Mouse (Mus musculus) neural tube, embryonic 15.5 days (tissue): ENCODE measurements around the gene Cflar. TPM values are rescaled to one million over a fixed set of nuclear protein-coding genes. Genes with fewer than 3 reads are reported as not detected.
"Not testable (repeated sequence)": the region's sequence is repeated elsewhere in the genome, so short reads cannot be mapped to it uniquely, and the experiment has no call there.

Source experiments
- ATAC-seq: fragments of 200-750 bp; cut with Nextera tagmentation; 2 replicates; pipeline ENCODE4 v1.8.0; 2017; ENCODE audit warnings: mild to moderate bottlenecking, moderate TSS enrichment, moderate library complexity; ENCODE audit not compliant: low FRiP score
- H3K27ac ChIP-seq: fragments of 300-500 bp; sonication (generic); replicated peaks from 2 replicates; pipeline ENCODE4 v1.5.1; 2015; ENCODE audit warnings: mild to moderate bottlenecking, inconsistent platforms
- H3K27me3 ChIP-seq: fragments of 300-500 bp; sonication (generic); replicated peaks from 2 replicates; pipeline ENCODE4 v1.6.1; 2015; ENCODE audit warnings: inconsistent platforms
- H3K36me3 ChIP-seq: fragments of 300-500 bp; sonication (generic); 2 replicates; pipeline ENCODE4 v1.6.1; 2015; ENCODE audit warnings: inconsistent platforms
- H3K4me1 ChIP-seq: fragments of 300-500 bp; sonication (generic); 2 replicates; pipeline ENCODE4 v1.6.1; 2015; ENCODE audit warnings: inconsistent platforms
- H3K4me2 ChIP-seq: fragments of 300-500 bp; sonication (generic); 2 replicates; pipeline ENCODE4 v1.6.1; 2015; ENCODE audit warnings: inconsistent platforms, mild to moderate bottlenecking, moderate library complexity
- H3K4me3 ChIP-seq: fragments of 300-500 bp; sonication (generic); replicated peaks from 2 replicates; pipeline ENCODE4 v1.5.1; 2015; ENCODE audit warnings: mild to moderate bottlenecking, inconsistent platforms
- H3K9ac ChIP-seq: fragments of 300-500 bp; sonication (generic); replicated peaks from 2 replicates; pipeline ENCODE4 v1.6.1; 2015; ENCODE audit warnings: mild to moderate bottlenecking, inconsistent platforms
- H3K9me3 ChIP-seq: fragments of 300-500 bp; sonication (generic); replicated peaks from 2 replicates; pipeline ENCODE4 v1.6.1; 2016; ENCODE audit warnings: inconsistent platforms
- WGBS: fragments of 180-500 bp; shearing (Covaris S2); methylation state at CpG from one replicate; pipeline ENCODE4 v1.1.7; 2015; ENCODE audit warnings: mixed read lengths; 5-methylcytosine and 5-hydroxymethylcytosine counted together
- polyA plus RNA-seq: library from polyadenylated mRNA; unstranded; fragments of >200 nt; fragmentation: Nextera tagmentation; extraction: Ambion mirVana; gene quantifications from 2 replicates; pipeline ENCODE4 v1.2.1, GENCODE M21; 2015

The Cflar gene
- polyA plus RNA-seq, 1 experiment from 2014 or later = 15.3 TPM

DNA sequence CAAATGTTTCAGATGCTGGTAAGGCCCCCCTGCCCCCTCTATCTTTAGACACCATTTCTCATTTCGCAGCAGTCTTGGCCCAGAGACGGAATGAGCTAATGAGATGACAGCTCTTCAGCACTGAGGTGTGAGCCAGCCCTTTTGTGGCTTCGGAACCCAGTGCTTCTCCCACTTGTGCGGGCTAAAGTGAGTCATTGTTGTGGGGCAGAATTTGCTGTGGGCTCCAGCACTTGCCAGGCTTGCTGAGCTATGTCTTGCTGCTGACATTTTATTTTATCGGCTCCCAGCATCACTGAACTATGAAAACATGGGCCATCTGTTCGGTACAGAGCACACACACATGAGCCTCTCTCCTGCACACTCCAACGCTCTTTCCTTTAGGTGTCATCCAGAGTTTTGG lies 28.2 kb downstream of the Cflar start:
- Histone ChIP-seq H3K27me3 (no peaks in the 10 kb centered on the region), H3K27ac (no peak overlapping the region), H3K4me2 (no peak overlapping the region), H3K9me3 (no peaks in the 10 kb centered on the region), H3K9ac (no peak overlapping the region), H3K4me3 (no peak overlapping the region), H3K36me3 (peaks cover 18% of the 10 kb centered on the region), H3K4me1 (no peaks in the 10 kb centered on the region)
- 90% methylated on average over 7 of the region's 7 CpGs for WGBS
- no peak for ATAC-seq

DNA sequence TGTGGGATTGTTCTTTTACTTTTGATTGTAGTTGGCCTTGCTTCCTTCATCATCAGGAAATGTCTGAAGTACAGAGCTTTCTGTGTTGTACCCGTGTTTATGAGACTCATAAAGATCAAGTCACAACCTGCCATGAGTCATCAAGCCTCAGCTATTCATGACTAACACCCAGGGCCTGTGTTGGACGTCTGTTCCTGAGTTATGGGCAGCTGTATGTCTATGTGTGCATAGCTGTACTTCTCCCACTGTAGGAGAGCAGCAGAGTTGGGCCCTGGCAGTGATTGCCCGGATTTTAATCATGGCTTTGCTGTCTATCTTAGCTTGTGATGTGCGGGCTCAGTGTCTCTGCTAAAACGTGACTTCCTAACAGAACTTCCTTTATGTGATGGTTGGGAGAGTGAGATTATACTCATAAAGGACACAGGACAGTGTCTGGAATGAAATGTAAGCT lies 31.3 kb downstream of the Cflar start:
- peaks cover 18% of the 10 kb centered on the region for H3K36me3 ChIP-seq
- no peak for ATAC-seq

DNA sequence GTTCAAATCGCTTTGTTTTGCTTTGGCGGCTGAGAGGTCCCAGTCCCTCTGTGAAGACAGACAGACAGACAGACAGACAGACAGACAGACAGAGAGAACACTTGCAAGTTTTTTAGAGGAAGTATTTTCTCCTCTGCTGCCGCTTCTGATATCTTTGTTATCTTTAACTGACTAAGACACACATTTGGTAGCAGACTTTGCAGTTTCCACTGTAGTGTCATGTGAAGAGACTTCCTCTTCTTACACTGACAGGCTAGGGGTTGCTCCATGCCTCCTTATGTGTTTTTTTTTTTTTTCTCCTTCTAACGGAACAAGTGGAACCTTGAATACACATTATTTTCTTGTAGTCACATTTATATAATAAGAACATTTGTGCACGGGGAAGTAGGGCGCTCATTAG lies 31.9 kb downstream of the Cflar start:
- Histone ChIP-seq H3K4me2 (no peak overlapping the region), H3K36me3 (peaks cover 18% of the 10 kb centered on the region), H3K9me3 (no peaks in the 10 kb centered on the region), H3K4me1 (no peaks in the 10 kb centered on the region), H3K4me3 (no peak overlapping the region), H3K27ac (no peak overlapping the region), H3K27me3 (no peaks in the 10 kb centered on the region), H3K9ac (no peak overlapping the region)
- ATAC-seq = no peak
- 90% methylated on average over 6 of the region's 6 CpGs for WGBS

More for the DNA sequence above, 31.3 kb downstream of the Cflar start:
- Histone ChIP-seq H3K4me3 (no peak overlapping the region), H3K9ac (no peak overlapping the region), H3K27me3 (no peaks in the 10 kb centered on the region), H3K4me2 (no peak overlapping the region), H3K9me3 (no peaks in the 10 kb centered on the region), H3K4me1 (no peaks in the 10 kb centered on the region), H3K27ac (no peak overlapping the region)
- WGBS = 77% methylated on average over 5 of the region's 5 CpGs

DNA sequence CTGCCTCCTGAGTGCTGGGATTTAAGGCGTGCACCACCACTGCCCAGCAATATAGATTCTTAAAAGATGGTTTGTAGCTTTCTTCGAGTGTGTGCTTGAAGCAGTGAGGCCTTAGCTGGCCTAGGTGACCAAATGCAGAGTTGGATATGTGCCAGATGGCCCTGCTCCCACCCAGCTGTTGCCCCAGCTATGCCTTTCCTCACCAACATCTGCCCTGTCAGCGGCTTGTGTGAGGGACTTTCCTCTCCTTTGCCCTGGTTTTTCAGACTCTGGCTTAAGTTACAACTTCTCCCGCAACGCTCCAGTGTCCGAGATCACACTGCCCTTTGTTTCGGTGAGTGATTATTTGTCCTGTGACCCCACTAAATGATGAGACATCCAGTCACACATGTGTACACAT lies 33.3 kb downstream of the Cflar start:
- peaks cover 18% of the 10 kb centered on the region for H3K36me3 ChIP-seq
- 91% methylated on average over 7 of the region's 7 CpGs for WGBS
- ATAC-seq = no peak
- H3K27ac ChIP-seq = no peak overlapping the region
- H3K9ac ChIP-seq = no peak overlapping the region
- no peaks in the 10 kb centered on the region for H3K4me1 ChIP-seq
- no peak overlapping the region for H3K4me3 ChIP-seq
- H3K4me2 ChIP-seq = no peak overlapping the region
- H3K9me3 ChIP-seq = no peaks in the 10 kb centered on the region
- no peaks in the 10 kb centered on the region for H3K27me3 ChIP-seq

DNA sequence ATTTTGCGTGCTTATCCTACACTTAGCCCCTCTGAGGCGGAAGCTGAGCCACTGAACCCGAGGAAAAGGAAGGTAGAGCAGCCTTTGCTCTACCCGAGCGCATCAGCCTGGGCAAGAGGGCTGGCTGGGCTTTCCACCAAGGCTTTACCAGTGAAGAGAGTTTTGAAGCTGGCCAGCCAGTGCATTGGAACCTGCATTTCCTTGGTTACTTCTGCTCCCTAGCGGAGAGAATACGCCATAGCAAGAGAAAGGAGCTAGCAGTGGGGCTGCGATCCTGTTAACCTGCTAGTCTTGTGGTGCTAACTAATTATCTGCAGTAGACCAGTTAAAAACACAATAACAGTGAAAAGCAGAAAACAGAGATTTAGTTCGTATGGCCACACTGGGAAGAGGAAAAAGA lies 35.6 kb downstream of the Cflar start:
- no peak overlapping the region for H3K4me3 ChIP-seq
- H3K27me3 ChIP-seq = no peaks in the 10 kb centered on the region
- H3K27ac ChIP-seq = no peak overlapping the region
- H3K4me2 ChIP-seq = no peak overlapping the region
- no peaks in the 10 kb centered on the region for H3K4me1 ChIP-seq
- no peak for ATAC-seq
- H3K9ac ChIP-seq = no peak overlapping the region
- no peaks in the 10 kb centered on the region for H3K9me3 ChIP-seq
- 0 out of 2 replicates have a peak, but pooled peaks cover 3% of the 10 kb centered on the region for H3K36me3 ChIP-seq
- 81% methylated on average over 9 of the region's 9 CpGs for WGBS

DNA sequence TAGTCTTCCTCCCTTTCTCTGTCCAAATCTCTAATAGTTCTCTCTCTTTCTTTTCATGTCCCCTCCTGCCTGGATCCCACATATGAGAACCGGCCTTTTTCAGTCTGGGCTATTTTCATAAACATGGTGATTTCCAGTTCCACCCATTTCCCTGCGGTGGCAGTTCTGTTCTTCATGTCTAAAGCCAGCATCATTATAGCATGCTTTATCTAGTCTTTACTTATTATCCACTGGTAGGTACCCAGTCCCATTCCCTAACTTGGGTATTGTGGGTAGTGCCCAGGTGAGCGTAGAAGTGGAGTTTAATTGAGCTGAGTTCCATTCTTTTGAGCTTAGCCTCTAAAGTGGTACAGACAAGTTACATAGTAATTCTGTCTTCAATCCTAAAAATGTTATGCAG lies 48.1 kb downstream of the Cflar start:
- no peak overlapping the region for H3K9ac ChIP-seq
- 97% methylated on average over 3 of the region's 3 CpGs for WGBS
- no peaks in the 10 kb centered on the region for H3K4me1 ChIP-seq
- H3K27me3 ChIP-seq = no peaks in the 10 kb centered on the region
- no peak overlapping the region for H3K27ac ChIP-seq
- no peak overlapping the region for H3K4me3 ChIP-seq
- no peak overlapping the region for H3K4me2 ChIP-seq
- no peaks in the 10 kb centered on the region for H3K9me3 ChIP-seq
- ATAC-seq = no peak
- H3K36me3 ChIP-seq = 0 out of 2 replicates have a peak, but pooled peaks cover 4% of the 10 kb centered on the region

DNA sequence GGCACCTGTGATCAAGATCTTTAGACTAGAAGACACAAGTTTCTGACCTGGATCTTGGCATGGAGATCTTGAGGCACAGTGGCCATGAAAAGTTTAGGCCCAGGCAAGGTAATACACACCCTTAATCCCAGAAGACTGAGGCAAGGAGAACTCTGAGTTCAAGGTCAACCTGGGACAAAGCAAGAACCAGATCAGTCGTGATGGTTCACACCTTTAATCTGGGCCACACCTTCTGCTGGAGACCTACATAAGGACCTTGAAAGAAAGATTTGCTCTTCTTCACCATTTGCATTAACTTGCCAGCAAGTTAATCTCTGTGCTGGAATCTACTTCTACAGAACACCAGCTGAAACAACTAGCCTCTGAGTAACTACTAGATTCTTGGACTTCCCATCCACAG lies 49.3 kb downstream of the Cflar start:
- H3K36me3 ChIP-seq = no peaks in the 10 kb centered on the region
- WGBS = 86% methylated on average over 1 of the region's 1 CpGs
- no peak for ATAC-seq
- H3K27ac ChIP-seq = no peak overlapping the region
- no peak overlapping the region for H3K4me2 ChIP-seq
- no peak overlapping the region for H3K9ac ChIP-seq
- H3K4me1 ChIP-seq = no peaks in the 10 kb centered on the region
- H3K4me3 ChIP-seq = no peak overlapping the region
- H3K27me3 ChIP-seq = no peaks in the 10 kb centered on the region
- no peaks in the 10 kb centered on the region for H3K9me3 ChIP-seq

DNA sequence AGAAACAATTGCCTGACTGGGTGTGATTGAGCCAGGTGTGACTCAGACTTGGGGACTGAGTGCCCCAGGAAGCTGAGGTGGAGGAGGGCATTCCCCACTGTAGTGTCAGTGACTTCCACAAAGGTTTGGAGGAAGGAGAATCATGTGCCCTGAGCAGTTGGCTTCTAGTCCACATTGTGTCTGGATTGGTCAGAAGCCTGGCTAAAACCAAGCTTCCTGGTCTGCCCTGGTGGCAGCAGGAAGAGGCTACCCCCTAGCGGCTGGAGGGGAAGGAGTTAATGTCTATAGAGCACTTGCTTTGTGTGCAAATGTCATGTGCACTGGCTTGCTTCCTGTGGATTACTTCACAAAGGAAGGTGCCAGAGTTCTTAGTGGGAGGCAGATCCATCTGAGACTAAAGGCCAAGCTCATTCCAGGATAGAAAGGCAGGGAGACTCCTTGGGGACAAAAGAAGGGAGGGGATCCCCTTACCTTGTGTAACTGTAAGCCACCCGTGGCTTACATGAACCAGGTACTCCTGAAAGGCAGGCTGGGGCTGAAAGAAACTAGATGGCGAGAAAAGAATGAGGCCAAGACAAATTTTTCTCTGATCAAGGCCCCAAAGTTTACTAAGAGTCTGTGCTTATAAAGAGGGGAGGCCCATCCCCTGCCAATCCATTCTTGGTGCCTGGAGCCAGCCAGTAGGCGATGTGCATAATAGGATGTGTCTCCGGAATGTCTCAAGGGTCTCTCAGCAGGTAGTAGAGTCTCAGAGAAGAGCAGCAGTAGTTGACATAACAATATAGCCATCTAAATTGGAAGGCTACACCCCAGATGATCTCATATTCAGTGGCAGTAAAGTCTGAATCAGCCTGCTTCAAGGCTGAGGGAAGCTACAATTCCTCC lies 50.3 kb downstream of the Cflar start:
- not testable (repeated sequence) for H3K4me2 ChIP-seq, H3K4me3 ChIP-seq, H3K27me3 ChIP-seq, H3K36me3 ChIP-seq, H3K9ac ChIP-seq, ATAC-seq, H3K27ac ChIP-seq, H3K4me1 ChIP-seq, H3K9me3 ChIP-seq
- 80% methylated on average over 5 of the region's 5 CpGs for WGBS

DNA sequence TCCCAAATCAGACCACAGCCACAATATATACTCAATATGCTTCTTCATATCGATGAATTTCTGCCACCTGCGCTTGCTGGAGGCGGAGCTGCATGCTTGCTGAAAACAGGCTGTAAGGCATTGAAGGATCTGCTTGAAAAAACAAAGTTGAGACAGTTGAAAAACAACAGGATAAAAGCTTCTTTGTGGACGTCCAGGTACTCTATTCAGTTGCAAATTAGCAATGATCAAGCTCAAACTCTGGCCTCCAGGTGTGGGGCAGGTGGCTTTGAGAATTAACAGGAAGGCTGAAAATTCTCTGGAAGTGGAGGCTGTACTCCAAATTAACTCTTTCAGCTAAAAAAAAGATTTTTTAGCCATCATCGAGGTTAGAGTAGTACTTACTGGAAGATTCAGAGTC lies 51.3 kb downstream of the Cflar start:
- Histone ChIP-seq H3K4me3 (no peak overlapping the region), H3K9ac (no peak overlapping the region), H3K9me3 (no peaks in the 10 kb centered on the region), H3K27me3 (no peaks in the 10 kb centered on the region), H3K4me2 (no peak overlapping the region), H3K4me1 (no peaks in the 10 kb centered on the region), H3K36me3 (no peaks in the 10 kb centered on the region), H3K27ac (no peak overlapping the region)
- WGBS = 80% methylated on average over 5 of the region's 5 CpGs
- no peak for ATAC-seq

DNA sequence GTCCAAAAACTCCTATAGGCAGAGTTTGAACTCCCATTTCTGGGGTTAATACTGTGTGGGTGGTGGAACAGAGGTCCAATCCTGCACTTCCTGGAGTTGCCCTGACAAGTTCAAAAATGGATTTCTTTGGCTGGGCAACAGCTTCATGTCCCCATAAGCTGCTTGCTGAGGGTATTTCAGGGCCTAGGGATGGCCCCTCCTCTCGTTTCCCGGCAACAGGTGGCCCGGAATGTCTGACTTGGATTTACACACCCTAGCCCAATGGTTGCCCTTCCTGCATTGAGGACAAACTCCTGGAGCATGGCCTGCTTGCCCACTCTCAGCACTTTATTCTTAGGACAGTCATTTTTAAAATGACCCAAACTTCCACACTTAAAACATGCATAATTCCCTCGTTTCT lies 55.1 kb downstream of the Cflar start:
- 83% methylated on average over 4 of the region's 4 CpGs for WGBS
- ATAC-seq, H3K9me3 ChIP-seq, H3K36me3 ChIP-seq, H3K27ac ChIP-seq, H3K4me2 ChIP-seq, H3K27me3 ChIP-seq, H3K4me1 ChIP-seq, H3K4me3 ChIP-seq, H3K9ac ChIP-seq: not testable (repeated sequence)

DNA sequence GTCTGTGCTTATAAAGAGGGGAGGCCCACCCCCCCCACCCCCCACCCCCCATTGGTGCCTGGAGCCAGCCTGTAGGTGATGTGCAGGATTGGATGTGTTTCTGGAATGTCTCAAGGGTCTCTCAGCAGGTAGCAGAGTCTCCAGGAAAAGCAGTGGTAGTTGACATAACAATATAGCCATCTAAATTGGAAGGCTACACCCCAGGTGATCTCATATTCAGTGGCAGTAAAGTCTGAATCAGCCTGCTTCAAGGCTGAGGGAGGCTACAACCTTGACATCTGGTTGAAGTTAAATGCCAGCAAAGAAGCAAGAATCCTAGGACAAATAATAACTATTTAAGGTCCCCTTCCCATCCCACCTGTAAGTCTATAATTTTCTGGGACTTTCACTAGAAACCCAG lies 57.8 kb downstream of the Cflar start:
- no peak overlapping the region for H3K9ac ChIP-seq
- no peaks in the 10 kb centered on the region for H3K9me3 ChIP-seq
- H3K4me1 ChIP-seq = no peaks in the 10 kb centered on the region
- no peaks in the 10 kb centered on the region for H3K36me3 ChIP-seq
- no peak overlapping the region for H3K27ac ChIP-seq
- H3K4me2 ChIP-seq = no peak overlapping the region
- H3K4me3 ChIP-seq = no peak overlapping the region
- no peak for ATAC-seq
- H3K27me3 ChIP-seq = no peaks in the 10 kb centered on the region

DNA sequence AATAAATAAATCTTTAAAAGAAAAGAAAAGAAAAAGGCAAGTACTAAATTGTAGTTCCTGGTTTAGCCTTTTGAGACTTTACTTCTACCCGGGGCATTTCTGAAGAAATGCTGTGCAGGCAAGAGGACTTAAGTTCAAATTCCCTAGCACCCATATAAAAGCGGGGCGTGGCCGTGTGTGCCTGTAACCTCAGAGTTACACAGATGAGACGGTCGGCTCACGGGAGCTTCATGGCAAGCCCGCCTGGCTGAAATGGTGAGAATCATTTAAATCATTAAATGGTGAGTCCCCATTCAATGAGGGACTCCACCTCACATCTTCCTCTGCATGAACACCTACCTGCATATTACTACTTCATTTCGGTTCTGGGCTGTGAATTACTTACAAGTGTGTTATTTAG lies 58.4 kb downstream of the Cflar start:
- WGBS = 55% methylated on average over 9 of the region's 9 CpGs
- ATAC-seq = no peak

More for the DNA sequence above, 58.4 kb downstream of the Cflar start:
- Histone ChIP-seq H3K4me3 (no peak overlapping the region), H3K4me2 (no peak overlapping the region), H3K9ac (no peak overlapping the region), H3K27me3 (no peaks in the 10 kb centered on the region), H3K4me1 (no peaks in the 10 kb centered on the region), H3K27ac (no peak overlapping the region), H3K9me3 (no peaks in the 10 kb centered on the region), H3K36me3 (no peaks in the 10 kb centered on the region)
